ENCODE assay signal across 11 mouse cellular contexts in genomic region chr6:50978016-50978415, GRCm38 (mm10).
DNase-seq lines count a peak whose midpoint lies in the region; ATAC-seq and TF ChIP-seq lines count a peak whose summit lies in the region.
"Had no signal": no experiment of that assay in that cellular context is flagged by ENCODE, and none has a peak within 500 bp of the region (broad histone marks: within the 10 kb centered on the region; RNA-seq: fewer than 3 reads in every experiment).

No protein-coding gene starts in this region.

- ATAC-seq in heart, embryonic 11.5 days (replicated peaks; ENCODE audit: insufficient number of reproducible peaks, low FRiP score, low TSS enrichment): no peak
- ATAC-seq in lung, embryonic 14.5 days (ENCODE audit: insufficient read depth): no peak
- no peak for ATAC-seq in embryonic facial prominence, embryonic 12.5 days (ENCODE audit: insufficient number of reproducible peaks, insufficient read depth, low FRiP score, low TSS enrichment)
- ATAC-seq in limb, embryonic 12.5 days (ENCODE audit: insufficient number of reproducible peaks, insufficient read depth, low FRiP score, low TSS enrichment, low read depth): no peak
- ATAC-seq: forebrain, embryonic 16.5 days had no signal

- 51% methylated on average over 4 of the region's 4 CpGs for WGBS in heart, embryonic 11.5 days (ENCODE audit: insufficient replicate concordance)
- 18% methylated on average over 4 of the region's 4 CpGs for WGBS in lung, embryonic 14.5 days
- WGBS in embryonic facial prominence, embryonic 12.5 days: 39% methylated on average over 4 of the region's 4 CpGs
- WGBS in limb, embryonic 12.5 days: 55% methylated on average over 4 of the region's 4 CpGs

- no peak overlapping the region for H3K4me3 ChIP-seq in heart, embryonic 11.5 days (ENCODE audit: low read depth, low read length)
- no peak overlapping the region for H3K4me3 ChIP-seq in lung, embryonic 14.5 days (ENCODE audit: low read depth, low read length)
- H3K4me3 ChIP-seq in embryonic facial prominence, embryonic 12.5 days: no peak overlapping the region
- H3K4me3 ChIP-seq in limb, embryonic 12.5 days (replicated peaks): no peak overlapping the region

- no peak for DNase-seq in heart, postnatal 14 days
- no peak for DNase-seq in lung, embryonic 14.5 days
- DNase-seq in lung, postnatal 4 days: no peak
- DNase-seq in left cerebral cortex, postnatal 25 days (ENCODE audit: low spot score in 2 of 2): no peak
- no peak for DNase-seq in cerebellum, postnatal 25 days
- DNase-seq: right cerebral cortex, postnatal 4 days; thymus, postnatal 25 days had no signal

- intact Hi-C loops in heart, postnatal 14 days (cut with DNase I): loop anchor here (5.0 to 10.0 kb wide), 3 partner anchors 36 to 187 kb away; no protein-coding TSS in a partner anchor
- intact Hi-C loops in left cerebral cortex, postnatal 25 days (cut with DNase I): no loop called here

- H3K9ac ChIP-seq in heart, embryonic 11.5 days (ENCODE audit: low read depth, low read length): no peak overlapping the region
- no peak overlapping the region for H3K9ac ChIP-seq in lung, embryonic 14.5 days
- H3K9ac ChIP-seq in embryonic facial prominence, embryonic 12.5 days: no peak overlapping the region
- no peak overlapping the region for H3K9ac ChIP-seq in limb, embryonic 12.5 days (replicated peaks)

- H3K27ac ChIP-seq in heart, embryonic 11.5 days (ENCODE audit: low read depth, low read length): 0 out of 2 replicates have a peak overlapping the region, but pooled peaks have one; percentile 16
- H3K27ac ChIP-seq in lung, embryonic 14.5 days (ENCODE audit: low read depth): peak overlapping the region; percentile 55
- H3K27ac ChIP-seq in embryonic facial prominence, embryonic 12.5 days: peak overlapping the region; percentile 89
- peak overlapping the region; percentile 41; the same call in 1 of the 2 replicates for H3K27ac ChIP-seq in limb, embryonic 12.5 days

- no peak overlapping the region for H3K4me2 ChIP-seq in heart, embryonic 11.5 days
- H3K4me2 ChIP-seq in lung, embryonic 14.5 days: no peak overlapping the region
- no peak overlapping the region for H3K4me2 ChIP-seq in embryonic facial prominence, embryonic 12.5 days (replicated peaks)
- no peak overlapping the region for H3K4me2 ChIP-seq in limb, embryonic 12.5 days

- H3K9me3 ChIP-seq in heart, embryonic 11.5 days (replicated peaks; ENCODE audit: control insufficient read depth, low read length): no peaks in the 10 kb centered on the region
- H3K9me3 ChIP-seq in lung, embryonic 14.5 days (ENCODE audit: low read depth, low read length): no peaks in the 10 kb centered on the region
- no peaks in the 10 kb centered on the region for H3K9me3 ChIP-seq in embryonic facial prominence, embryonic 12.5 days
- no peaks in the 10 kb centered on the region for H3K9me3 ChIP-seq in limb, embryonic 12.5 days

- H3K4me1 ChIP-seq in heart, embryonic 11.5 days (ENCODE audit: control insufficient read depth, insufficient read depth, low read length): peaks cover 24% of the 10 kb centered on the region
- peaks cover 31% of the 10 kb centered on the region for H3K4me1 ChIP-seq in lung, embryonic 14.5 days (ENCODE audit: insufficient read depth)
- H3K4me1 ChIP-seq in embryonic facial prominence, embryonic 12.5 days: peaks cover 54% of the 10 kb centered on the region
- peaks cover 62% of the 10 kb centered on the region for H3K4me1 ChIP-seq in limb, embryonic 12.5 days (replicated peaks)

- H3K36me3 ChIP-seq in heart, embryonic 11.5 days (ENCODE audit: control insufficient read depth, insufficient read depth, low read length): no peaks in the 10 kb centered on the region
- no peaks in the 10 kb centered on the region for H3K36me3 ChIP-seq in lung, embryonic 14.5 days (ENCODE audit: insufficient read depth)
- no peaks in the 10 kb centered on the region for H3K36me3 ChIP-seq in embryonic facial prominence, embryonic 12.5 days
- no peaks in the 10 kb centered on the region for H3K36me3 ChIP-seq in limb, embryonic 12.5 days

- no peak for TF ChIP-seq CTCF in lung, embryonic 14.5 days (IDR thresholded peaks at IDR 0.05; ENCODE audit: low read depth)

- no peaks in the 10 kb centered on the region for H3K27me3 ChIP-seq in heart, embryonic 11.5 days (ENCODE audit: control insufficient read depth, insufficient read depth, low read length)
- no peaks in the 10 kb centered on the region for H3K27me3 ChIP-seq in lung, embryonic 14.5 days (ENCODE audit: insufficient read depth, low read length)
- H3K27me3 ChIP-seq in embryonic facial prominence, embryonic 12.5 days: no peaks in the 10 kb centered on the region
- H3K27me3 ChIP-seq in limb, embryonic 12.5 days: no peaks in the 10 kb centered on the region

Comparison
In these comparisons a context has a peak if more than half of its experiments do, and no peak if none do; other contexts are left out.
1. H3K27ac ChIP-seq: peak in every context shown above with its lines; median percentile 89 in embryonic facial prominence, embryonic 12.5 days; 55 in lung, embryonic 14.5 days; 41 in limb, embryonic 12.5 days; 16 in heart, embryonic 11.5 days.